Mouse (Mus musculus) layer of hippocampus, adult 2 months (tissue): ENCODE data around the gene Xiap. TPM values are rescaled to one million over a fixed set of nuclear protein-coding genes. Genes with fewer than 3 reads are reported as not detected.

Experiments used
- DNase-seq, 2 experiments: peaks; one replicate each; pipeline ENCODE4 v3.0.0; 2022; ENCODE audit warnings: low spot score in 2 of 2
- H3K27ac ChIP-seq: fragments of 200-600 bp; 2 replicates; pipeline ENCODE4 v1.8.1; 2022
- H3K4me3 ChIP-seq: fragments of 200-600 bp; 2 replicates; pipeline ENCODE4 v1.8.1; 2022; ENCODE audit warnings: mild to moderate bottlenecking
- CTCF ChIP-seq: fragments of 200-600 bp; conservative IDR thresholded peaks from 2 replicates; pipeline ENCODE4 v1.8.1; 2022; ENCODE audit warnings: antibody characterized with exemption, mild to moderate bottlenecking, moderate library complexity
- total RNA-seq, 2 experiments: library from RNA; stranded (reverse); gene quantifications; 2 replicates each; pipeline ENCODE4 v1.2.3; 2021

The Xiap gene
- total RNA-seq, 2 experiments from 2014 or later, result 46.1 to 51.7 TPM

DNA sequence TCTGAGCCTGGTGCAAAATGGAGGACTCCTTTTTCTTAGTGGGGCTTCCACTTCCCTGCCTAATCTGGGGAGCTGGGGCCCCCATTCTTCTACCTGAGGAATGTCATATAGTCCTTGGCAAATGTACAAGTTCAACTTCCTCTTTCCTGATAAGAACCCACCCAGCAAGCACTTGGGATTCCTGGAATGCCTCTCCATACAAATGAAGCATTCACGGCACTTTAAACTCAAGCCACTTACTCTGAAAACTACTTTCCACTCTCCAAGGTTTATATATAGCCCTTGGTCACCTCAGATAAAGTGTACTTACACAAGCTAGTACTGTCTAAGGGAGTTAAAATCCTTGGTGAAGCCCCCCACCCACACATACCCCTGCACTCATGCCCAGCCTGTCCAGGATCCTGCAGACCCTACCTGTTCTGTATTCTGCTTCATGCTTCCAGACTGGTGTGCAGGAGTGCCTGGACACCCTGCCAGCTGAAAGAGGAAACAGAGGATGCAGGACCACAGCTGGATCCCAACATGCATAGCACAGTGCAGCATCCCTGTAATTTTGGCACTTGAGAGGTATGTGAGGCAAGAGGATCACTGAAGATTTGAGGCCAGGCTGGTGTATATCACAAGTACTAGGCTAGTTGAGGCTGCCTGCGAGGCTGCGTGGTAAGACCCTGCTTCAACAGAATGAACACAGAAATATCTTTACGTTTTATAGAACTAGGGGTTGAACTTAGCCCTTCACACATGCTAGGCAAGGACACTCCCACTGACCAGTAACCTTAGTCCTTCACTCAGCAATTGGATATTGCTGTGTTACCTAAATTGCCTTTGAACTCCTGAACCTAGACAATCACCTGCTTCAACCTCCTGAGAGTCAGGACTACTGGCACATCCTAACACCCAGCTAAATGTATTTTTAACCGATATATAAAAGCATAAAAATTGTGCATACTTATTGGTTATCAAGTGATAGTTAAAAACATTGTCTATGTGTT, 8.5 kb upstream of the Xiap start:
- Histone ChIP-seq H3K27ac (no peak overlapping the region), H3K4me3 (no peak overlapping the region)
- TF ChIP-seq CTCF, result no peak
- no peak for DNase-seq

GRCm38 (mm10) chrX:42057012-42057411, 2.5 kb upstream of the Xiap start:
- no peak for TF ChIP-seq CTCF
- no peak overlapping the region for H3K4me3 ChIP-seq
- no peak overlapping the region for H3K27ac ChIP-seq
- DNase-seq, result no peak

GRCm38 (mm10) chrX:42057873-42058272, 1.6 kb upstream of the Xiap start:
- no peak for DNase-seq
- no peak overlapping the region for H3K27ac ChIP-seq
- no peak for TF ChIP-seq CTCF
- H3K4me3 ChIP-seq, result no peak overlapping the region

- no peak for DNase-seq
- Histone ChIP-seq H3K27ac (no peak overlapping the region), H3K4me3 (no peak overlapping the region)
- TF ChIP-seq CTCF, result no peak
Observed at GRCm38 (mm10) chrX:42063621-42064020, 4.1 kb downstream of the Xiap start.

GRCm38 (mm10) chrX:42065086-42065485, 5.6 kb downstream of the Xiap start:
- Histone ChIP-seq H3K4me3 (no peak overlapping the region), H3K27ac (no peak overlapping the region)
- no peak for DNase-seq
- no peak for TF ChIP-seq CTCF

DNA sequence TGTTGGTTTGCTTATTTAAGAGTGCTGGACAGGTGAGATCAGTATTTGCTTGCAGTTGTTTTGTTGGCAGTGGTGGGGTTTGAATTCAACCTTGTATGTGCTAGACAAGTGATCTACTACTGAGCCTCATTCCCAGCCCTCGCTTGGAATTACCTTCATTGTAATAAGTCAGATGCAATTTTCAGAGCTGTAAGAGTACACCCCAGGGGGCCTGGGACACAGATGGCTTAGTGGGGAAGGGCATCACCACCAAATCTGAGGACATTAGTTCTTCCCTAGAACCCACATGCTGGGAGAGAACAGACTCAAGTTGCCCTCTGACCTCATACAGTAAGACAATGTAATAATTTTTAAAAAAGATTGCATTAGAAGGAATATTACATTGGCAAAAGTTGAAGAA, 7.3 kb downstream of the Xiap start:
- H3K4me3 ChIP-seq, result no peak overlapping the region
- no peak for TF ChIP-seq CTCF
- H3K27ac ChIP-seq, result no peak overlapping the region; the same call in 1 of the 2 replicates
- DNase-seq, result no peak

GRCm38 (mm10) chrX:42067791-42068200, 8.3 kb downstream of the Xiap start:
- peak overlapping the region; percentile 63 for H3K4me3 ChIP-seq
- H3K27ac ChIP-seq, result peak overlapping the region; percentile 93
- DNase-seq, result peak; percentile 28 to 51
- TF ChIP-seq CTCF, result no peak

- TF ChIP-seq CTCF, result no peak
- peak overlapping the region; percentile 63 for H3K4me3 ChIP-seq
- peak; percentile 47 to 54 for DNase-seq
- H3K27ac ChIP-seq, result peak overlapping the region; percentile 93
Observed at GRCm38 (mm10) chrX:42068201-42068874, 8.9 kb downstream of the Xiap start.

DNA sequence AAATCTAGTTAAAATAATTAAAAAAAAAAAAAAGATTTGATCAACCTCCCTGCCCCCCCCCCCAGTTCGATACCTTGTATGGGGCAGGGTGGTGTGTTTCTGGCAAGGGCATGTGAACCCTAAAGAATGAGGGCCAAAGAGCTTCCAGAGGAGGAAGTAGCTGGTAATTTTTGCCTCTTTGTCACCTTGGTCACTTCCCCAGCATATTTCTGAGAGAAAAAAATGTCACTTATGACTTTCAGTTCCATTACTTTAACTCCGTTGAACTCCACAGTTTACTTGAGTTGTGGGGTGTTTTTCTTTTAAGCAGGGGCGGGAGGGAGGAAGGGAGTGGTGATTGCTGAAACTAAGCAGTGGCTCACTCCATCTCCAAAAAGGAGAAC, 9.4 kb downstream of the Xiap start:
- H3K4me3 ChIP-seq, result peak overlapping the region; percentile 60
- TF ChIP-seq CTCF, result no peak
- H3K27ac ChIP-seq, result peak overlapping the region; percentile 77
- no peak for DNase-seq

DNA sequence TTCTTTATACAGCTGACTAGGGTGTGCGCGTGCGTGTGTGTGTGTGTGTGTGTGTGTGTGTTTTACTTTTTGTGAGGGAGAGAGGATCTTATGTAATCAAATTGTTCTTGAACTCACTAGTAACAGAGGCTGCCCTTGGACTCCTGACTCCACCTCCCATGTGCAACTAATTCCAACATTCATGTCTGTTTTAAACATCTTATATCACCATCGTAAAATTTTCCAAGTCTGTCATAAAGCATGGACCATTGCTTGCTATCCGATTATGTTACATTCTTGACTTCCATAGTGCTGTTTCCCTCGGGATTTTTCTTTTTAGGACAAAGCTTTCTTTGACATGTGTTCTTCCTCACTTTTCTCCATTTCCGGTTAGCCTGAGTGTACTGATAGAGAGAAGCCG, 28.3 kb downstream of the Xiap start:
- DNase-seq, result no peak
- H3K4me3 ChIP-seq, result no peak overlapping the region
- no peak for TF ChIP-seq CTCF
- H3K27ac ChIP-seq, result no peak overlapping the region

DNA sequence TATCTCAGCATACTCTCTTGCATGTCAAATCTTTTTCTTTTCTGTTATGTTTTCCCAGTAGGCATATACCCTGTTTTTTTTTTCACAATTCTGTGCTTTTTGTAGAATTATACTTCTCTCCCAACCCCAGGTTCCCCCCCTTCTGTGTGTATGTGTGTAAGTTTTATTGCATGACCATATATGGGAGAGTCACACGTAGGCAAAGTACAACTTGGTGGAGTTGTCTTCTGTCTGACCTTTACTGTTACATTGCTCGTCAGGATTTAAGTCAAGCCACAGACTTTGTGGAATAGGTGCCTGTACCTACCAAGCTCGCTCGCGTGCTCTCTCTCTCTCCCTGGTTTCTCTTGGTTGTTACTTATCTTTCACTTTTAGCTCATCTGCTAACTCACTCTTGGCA, 28.7 kb downstream of the Xiap start:
- no peak for DNase-seq
- TF ChIP-seq CTCF, result no peak
- Histone ChIP-seq H3K27ac (no peak overlapping the region), H3K4me3 (no peak overlapping the region)

- no peak for TF ChIP-seq CTCF
- no peak overlapping the region for H3K4me3 ChIP-seq
- no peak for DNase-seq
- no peak overlapping the region for H3K27ac ChIP-seq
Observed at GRCm38 (mm10) chrX:42107137-42107536, 47.7 kb downstream of the Xiap start.

- no peak overlapping the region for H3K4me3 ChIP-seq
- TF ChIP-seq CTCF, result no peak
- H3K27ac ChIP-seq, result no peak overlapping the region
- DNase-seq, result no peak
Observed at GRCm38 (mm10) chrX:42110585-42110984, 51.1 kb downstream of the Xiap start.
